ENCODE assay signal across 9 mouse cellular contexts in the genomic region with DNA sequence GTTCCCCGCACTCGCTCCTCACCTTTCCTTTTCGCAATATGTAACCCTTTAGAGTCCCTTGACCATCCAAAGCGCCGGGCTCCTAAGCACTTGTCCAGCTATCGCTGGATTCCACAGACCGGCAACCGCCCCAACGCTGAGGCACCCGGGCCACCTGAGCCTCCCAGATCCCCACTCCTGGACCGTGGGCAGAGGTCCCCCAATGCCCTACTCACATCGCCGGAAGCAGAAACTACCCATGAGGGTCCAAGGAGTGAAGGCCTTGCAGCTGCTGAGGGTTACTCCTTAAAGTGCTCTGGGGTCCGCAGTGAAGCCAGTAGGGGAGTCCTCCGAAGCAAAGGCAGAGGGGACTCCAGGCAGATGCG. TPM values are rescaled to one million over a fixed set of nuclear protein-coding genes. Genes with fewer than 3 reads are reported as not detected.
A peak's percentile ranks its signal among the peaks of the same experiment; 100 is the strongest.
DNase-seq lines count a peak whose midpoint lies in the region; ATAC-seq lines count a peak whose summit lies in the region.
"Had no signal": no experiment of that assay in that cellular context is flagged by ENCODE, and none has a peak within 500 bp of the region (broad histone marks: within the 10 kb centered on the region; RNA-seq: fewer than 3 reads in every experiment).

No protein-coding gene starts in this region.

- no peaks in the 10 kb centered on the region for H3K36me3 ChIP-seq in heart, embryonic 15.5 days
- no peaks in the 10 kb centered on the region for H3K36me3 ChIP-seq in hindbrain, embryonic 10.5 days
- no peaks in the 10 kb centered on the region for H3K36me3 ChIP-seq in liver, embryonic 12.5 days

- H3K9me3 ChIP-seq in heart, embryonic 15.5 days (replicated peaks) = no peaks in the 10 kb centered on the region
- no peaks in the 10 kb centered on the region for H3K9me3 ChIP-seq in hindbrain, embryonic 10.5 days
- H3K9me3 ChIP-seq in liver, embryonic 12.5 days (replicated peaks) = no peaks in the 10 kb centered on the region

- ATAC-seq in heart, embryonic 15.5 days (replicated peaks; ENCODE audit: insufficient number of reproducible peaks, insufficient read depth, low FRiP score, low read depth) = no peak
- no peak for ATAC-seq in liver, embryonic 12.5 days

- H3K4me2 ChIP-seq in heart, embryonic 15.5 days = peak overlapping the region; percentile 100
- peak overlapping the region; percentile 68 for H3K4me2 ChIP-seq in liver, embryonic 12.5 days

- peak overlapping the region; percentile 66 for H3K4me3 ChIP-seq in heart, embryonic 15.5 days
- peak overlapping the region; percentile 79 for H3K4me3 ChIP-seq in hindbrain, embryonic 10.5 days
- H3K4me3 ChIP-seq in liver, embryonic 12.5 days = peak overlapping the region; percentile 43

- intact Hi-C loops in heart, postnatal 14 days (cut with DNase I) = no loop called here
- intact Hi-C loops in gastrocnemius, postnatal 36 days (cut with DNase I) = no loop called here

- DNase-seq in heart, postnatal 14 days = no peak
- DNase-seq in brain, embryonic 18.5 days (ENCODE audit: low read depth, low spot score) = peak; percentile 2
- no peak for DNase-seq in hindbrain, embryonic 10.5 days (ENCODE audit: low spot score)
- peak; percentile 51 for DNase-seq in right cerebral cortex, postnatal 4 days
- no peak for DNase-seq in gastrocnemius, postnatal 36 days
- DNase-seq in kidney, postnatal 36 days = no peak

- no peak overlapping the region for H3K27ac ChIP-seq in heart, embryonic 15.5 days
- peak overlapping the region; percentile 83 for H3K27ac ChIP-seq in hindbrain, embryonic 10.5 days
- no peak overlapping the region for H3K27ac ChIP-seq in liver, embryonic 12.5 days

- peaks cover 29% of the 10 kb centered on the region for H3K4me1 ChIP-seq in heart, embryonic 15.5 days (replicated peaks)
- peaks cover 32% of the 10 kb centered on the region for H3K4me1 ChIP-seq in hindbrain, embryonic 10.5 days (replicated peaks)
- H3K4me1 ChIP-seq in liver, embryonic 12.5 days = no peaks in the 10 kb centered on the region; the same call in 1 of the 2 replicates

- WGBS in heart, embryonic 15.5 days = under 1% methylated on average over 16 of the region's 16 CpGs
- under 1% methylated on average over 16 of the region's 16 CpGs for WGBS in hindbrain, embryonic 10.5 days
- 4% methylated on average over 16 of the region's 16 CpGs for WGBS in liver, embryonic 12.5 days (ENCODE audit: insufficient replicate concordance)

- H3K9ac ChIP-seq in heart, embryonic 15.5 days = peak overlapping the region; percentile 48
- no peak overlapping the region for H3K9ac ChIP-seq in liver, embryonic 12.5 days

- peaks cover 46% of the 10 kb centered on the region for H3K27me3 ChIP-seq in heart, embryonic 15.5 days
- peaks cover 58% of the 10 kb centered on the region for H3K27me3 ChIP-seq in hindbrain, embryonic 10.5 days (ENCODE audit: insufficient read depth, poor library complexity, severe bottlenecking)
- peaks cover 39% of the 10 kb centered on the region for H3K27me3 ChIP-seq in liver, embryonic 12.5 days (replicated peaks)
- H3K27me3 ChIP-seq: Patski had no signal

RNA-seq across cellular contexts. Expression of a gene that starts 1.1 kb away (rescaled TPM):
- polyA plus RNA-seq in heart, embryonic 15.5 days (2015; fragmentation: Nextera tagmentation; extraction: Ambion mirVana) = 0.08 and 0.11 TPM in 2 replicates
- not detected for total RNA-seq in heart, postnatal 14 days (2021)
- 0.29 and 0.86 TPM in 2 replicates for polyA plus RNA-seq in hindbrain, embryonic 10.5 days (2016; fragmentation: Nextera tagmentation; extraction: Ambion mirVana)
- polyA plus RNA-seq in liver, embryonic 12.5 days (2016; fragmentation: Nextera tagmentation; extraction: Ambion mirVana) = 0.06 and 0.07 TPM in 2 replicates
- not detected for total RNA-seq in gastrocnemius, postnatal 36 days (2021)

Comparison
In these comparisons a context has a peak if more than half of its experiments do, and no peak if none do; other contexts are left out.
1. DNase-seq: peak in brain, embryonic 18.5 days (single experiment) and right cerebral cortex, postnatal 4 days (single experiment); none in heart, postnatal 14 days (0 of 2), hindbrain, embryonic 10.5 days (single experiment), gastrocnemius, postnatal 36 days (0 of 2) and kidney, postnatal 36 days (0 of 2).
2. Peak in every context shown above with its lines, with median percentiles within 50 percentile points of each other: H3K4me3 ChIP-seq.